Mouse (Mus musculus): ENCODE results near the gene Rap2a.

- TF ChIP-seq POLR2A (IDR thresholded peaks at IDR 0.05; ENCODE audit: insufficient read depth, low read length) (no peak), CTCF (IDR thresholded peaks at IDR 0.05; ENCODE audit: low read depth, low read length) (no peak), EP300 (IDR thresholded peaks at IDR 0.05; ENCODE audit: insufficient read depth, low read depth, low read length) (no peak)
Observed at GRCm38 (mm10) chr14:120520843-120521242, 42.6 kb downstream of the Rap2a start.
